Mouse (Mus musculus) spleen, adult 12 weeks (tissue): ENCODE data around the gene Clec1a.

ENCODE experiments used
- DNase-seq: peaks from one replicate; pipeline ENCODE4 v3.0.0; 2022; ENCODE audit warnings: low spot score

Gene Clec1a

GRCm38 (mm10) chr6:129405999-129406398, 45.8 kb downstream of the Clec1a start:
- DNase-seq: no peak

GRCm38 (mm10) chr6:129403391-129403790, 48.4 kb downstream of the Clec1a start:
- DNase-seq: no peak

GRCm38 (mm10) chr6:129402404-129402803, 49.4 kb downstream of the Clec1a start:
- DNase-seq: no peak

GRCm38 (mm10) chr6:129399945-129400344, 51.9 kb downstream of the Clec1a start:
- DNase-seq: no peak

GRCm38 (mm10) chr6:129396997-129397396, 54.8 kb downstream of the Clec1a start, which contains the start of gene Clec1b:
Gene Clec1b, plus strand, starts transcription at chr6:129397297.
- no peak for DNase-seq

GRCm38 (mm10) chr6:129393732-129394131, 58.1 kb downstream of the Clec1a start:
- no peak for DNase-seq

- no peak for DNase-seq
These were observed 58.6 kb downstream of the Clec1a start for GRCm38 (mm10) chr6:129393087-129393720.

- DNase-seq: no peak
These were observed 66.0 kb downstream of the Clec1a start, which contains the start of gene Clec12b for GRCm38 (mm10) chr6:129385774-129386173. Gene Clec12b, minus strand, starts transcription at chr6:129385874.

GRCm38 (mm10) chr6:129385000-129385399, 66.8 kb downstream of the Clec1a start:
- no peak for DNase-seq

- DNase-seq: no peak
These were observed 68.3 kb downstream of the Clec1a start for GRCm38 (mm10) chr6:129383466-129383865.

- DNase-seq: no peak
These were observed 70.1 kb downstream of the Clec1a start for GRCm38 (mm10) chr6:129381736-129382135.

GRCm38 (mm10) chr6:129380454-129380853, 71.3 kb downstream of the Clec1a start:
- DNase-seq: no peak

- no peak for DNase-seq
These were observed 76.8 kb downstream of the Clec1a start for GRCm38 (mm10) chr6:129374937-129375471.
